Mouse (Mus musculus) ES-Bruce4 (cell line): Measurements from ENCODE around the gene Wee1. TPM values are rescaled to one million over a fixed set of nuclear protein-coding genes. Genes with fewer than 3 reads are reported as not detected.
A peak's percentile ranks its signal among the peaks of the same experiment; 100 is the strongest.

Experiments used
- H3K27ac ChIP-seq: 2 replicates; pipeline ENCODE4 v1.5.1; 2012; ENCODE audit warnings: low read length, inconsistent platforms; ENCODE audit not compliant: insufficient read depth
- H3K27me3 ChIP-seq: 2 replicates; pipeline ENCODE4 v1.6.1; 2012; ENCODE audit warnings: mild to moderate bottlenecking, low read length, inconsistent platforms; ENCODE audit not compliant: control insufficient read depth, poor library complexity, insufficient read depth, severe bottlenecking
- H3K36me3 ChIP-seq: 2 replicates; pipeline ENCODE4 v1.6.1; 2012; ENCODE audit warnings: inconsistent platforms, mild to moderate bottlenecking, low read length, moderate library complexity; ENCODE audit not compliant: control insufficient read depth, poor library complexity, insufficient read depth, severe bottlenecking
- H3K4me1 ChIP-seq: one replicate; pipeline ENCODE4 v1.8.1; 2011; ENCODE audit warnings: low read length; ENCODE audit not compliant: control insufficient read depth, insufficient read depth
- H3K4me3 ChIP-seq: 2 replicates; pipeline ENCODE4 v1.5.1; 2011; ENCODE audit warnings: low read depth, mild to moderate bottlenecking, low read length
- H3K9ac ChIP-seq: 2 replicates; pipeline ENCODE4 v1.6.1; 2012; ENCODE audit warnings: low read depth, mild to moderate bottlenecking, inconsistent platforms; ENCODE audit not compliant: poor library complexity, severe bottlenecking
- H3K9me3 ChIP-seq: replicated peaks from 2 replicates; pipeline ENCODE4 v1.6.1; 2012; ENCODE audit warnings: mild to moderate bottlenecking, low read length, inconsistent platforms; ENCODE audit not compliant: control insufficient read depth, poor library complexity, insufficient read depth, severe bottlenecking
- CTCF ChIP-seq: IDR thresholded peaks from one replicate; pipeline ENCODE4 v1.8.1; 2011; ENCODE audit warnings: low read depth, low read length
- EP300 ChIP-seq: IDR thresholded peaks from 2 replicates; pipeline ENCODE4 v1.6.1; 2011; ENCODE audit warnings: low read depth, low read length; ENCODE audit not compliant: insufficient read depth
- POLR2A ChIP-seq: IDR thresholded peaks from one replicate; pipeline ENCODE4 v1.8.1; 2011; ENCODE audit warnings: low read length; ENCODE audit not compliant: insufficient read depth
- polyA plus RNA-seq: library from polyadenylated mRNA; stranded (reverse); fragments of >200 nt; gene quantifications from 2 replicates; pipeline ENCODE4 v1.2.4, GENCODE M21; 2011; ENCODE audit warnings: low read depth; ENCODE audit not compliant: missing spikeins, insufficient read depth, insufficient read length

The Wee1 gene
- polyA plus RNA-seq, 1 experiment = 60.1 TPM

- no peaks in the 10 kb centered on the region for H3K9me3 ChIP-seq
- no peaks in the 10 kb centered on the region for H3K27me3 ChIP-seq
- H3K27ac ChIP-seq = peak overlapping the region; percentile 40
- peaks cover 2% of the 10 kb centered on the region for H3K4me1 ChIP-seq
- no peaks in the 10 kb centered on the region for H3K36me3 ChIP-seq
- H3K4me3 ChIP-seq = peak overlapping the region; percentile 31
- H3K9ac ChIP-seq = no peak overlapping the region
- TF ChIP-seq CTCF (no peak), POLR2A (no peak), EP300 (no peak)
These were observed 59.6 kb downstream of the Wee1 start for GRCm38 (mm10) chr7:110181446-110181845.

GRCm38 (mm10) chr7:110184608-110185007 lies 62.8 kb downstream of the Wee1 start:
- no peak for TF ChIP-seq CTCF
- no peak for TF ChIP-seq EP300
- TF ChIP-seq POLR2A = no peak
- no peak overlapping the region for H3K4me3 ChIP-seq
- no peak overlapping the region for H3K27ac ChIP-seq
- H3K4me1 ChIP-seq = peaks cover 4% of the 10 kb centered on the region
- no peaks in the 10 kb centered on the region for H3K27me3 ChIP-seq
- H3K9me3 ChIP-seq = no peaks in the 10 kb centered on the region
- no peak overlapping the region for H3K9ac ChIP-seq
- no peaks in the 10 kb centered on the region for H3K36me3 ChIP-seq

- Histone ChIP-seq H3K36me3 (no peaks in the 10 kb centered on the region), H3K27me3 (no peaks in the 10 kb centered on the region), H3K27ac (peak overlapping the region; percentile 80), H3K4me3 (no peak overlapping the region; the same call in none of the 2 replicates), H3K9ac (no peak overlapping the region; the same call in 1 of the 2 replicates), H3K4me1 (peaks cover 4% of the 10 kb centered on the region), H3K9me3 (no peaks in the 10 kb centered on the region)
- no peak for TF ChIP-seq EP300
These were observed 68.1 kb downstream of the Wee1 start for GRCm38 (mm10) chr7:110189951-110190350.

Other genes with a start within 250 kb of the Wee1 start
- gene Dennd5a, start 161.6 kb upstream of the Wee1 start, polyA plus RNA-seq = 56.2 and 58.6 TPM in 2 replicates
- 51.9 and 60.9 TPM in 2 replicates for gene Tmem41b, start 135.1 kb upstream of the Wee1 start, polyA plus RNA-seq
- gene Ipo7, start 103.8 kb upstream of the Wee1 start, polyA plus RNA-seq = 249 and 281 TPM in 2 replicates
- gene Zfp143, start 60.8 kb upstream of the Wee1 start, polyA plus RNA-seq = 40.0 and 42.7 TPM in 2 replicates
- 40.1 and 41.7 TPM in 2 replicates for gene Swap70, start 99.7 kb downstream of the Wee1 start, polyA plus RNA-seq